Mouse (Mus musculus) kidney, embryonic 15.5 days (tissue): Measurements from ENCODE around the gene Rptor. TPM values are rescaled to one million over a fixed set of nuclear protein-coding genes. Genes with fewer than 3 reads are reported as not detected.

Source experiments
- ATAC-seq: fragments of 200-750 bp; cut with Nextera tagmentation; replicated peaks from 2 replicates; pipeline ENCODE4 v1.8.0; 2017; ENCODE audit warnings: moderate TSS enrichment; ENCODE audit not compliant: low FRiP score
- H3K27ac ChIP-seq: fragments of 300-500 bp; sonication (generic); 2 replicates; pipeline ENCODE4 v1.5.1; 2015; ENCODE audit warnings: mild to moderate bottlenecking, inconsistent platforms
- H3K27me3 ChIP-seq: fragments of 300-500 bp; sonication (generic); 2 replicates; pipeline ENCODE4 v1.6.1; 2015; ENCODE audit warnings: inconsistent platforms
- H3K36me3 ChIP-seq: fragments of 300-500 bp; sonication (generic); 2 replicates; pipeline ENCODE4 v1.6.1; 2015; ENCODE audit warnings: inconsistent platforms
- H3K4me1 ChIP-seq: fragments of 300-500 bp; sonication (generic); 2 replicates; pipeline ENCODE4 v1.6.1; 2015; ENCODE audit warnings: inconsistent platforms
- H3K4me2 ChIP-seq: fragments of 300-500 bp; sonication (generic); 2 replicates; pipeline ENCODE4 v1.6.1; 2015; ENCODE audit warnings: moderate library complexity, mild to moderate bottlenecking, inconsistent platforms
- H3K4me3 ChIP-seq: fragments of 300-500 bp; sonication (generic); replicated peaks from 2 replicates; pipeline ENCODE4 v1.5.1; 2015; ENCODE audit warnings: mild to moderate bottlenecking, inconsistent platforms
- H3K9ac ChIP-seq: fragments of 300-500 bp; sonication (generic); 2 replicates; pipeline ENCODE4 v1.6.1; 2015; ENCODE audit warnings: mild to moderate bottlenecking, inconsistent platforms
- H3K9me3 ChIP-seq: fragments of 300-500 bp; sonication (generic); replicated peaks from 2 replicates; pipeline ENCODE4 v1.6.1; 2016; ENCODE audit warnings: inconsistent platforms
- WGBS: fragments of 180-500 bp; shearing (Covaris S2); methylation state at CpG from one replicate; pipeline ENCODE4 v1.1.7; 2015; ENCODE audit warnings: mixed read lengths; 5-methylcytosine and 5-hydroxymethylcytosine counted together
- polyA plus RNA-seq: library from polyadenylated mRNA; unstranded; fragments of >200 nt; fragmentation: Nextera tagmentation; extraction: Ambion mirVana; gene quantifications from 2 replicates; pipeline ENCODE4 v1.2.1, GENCODE M21; 2015

Gene Rptor
- polyA plus RNA-seq, 1 experiment from 2014 or later = 13.1 TPM

DNA sequence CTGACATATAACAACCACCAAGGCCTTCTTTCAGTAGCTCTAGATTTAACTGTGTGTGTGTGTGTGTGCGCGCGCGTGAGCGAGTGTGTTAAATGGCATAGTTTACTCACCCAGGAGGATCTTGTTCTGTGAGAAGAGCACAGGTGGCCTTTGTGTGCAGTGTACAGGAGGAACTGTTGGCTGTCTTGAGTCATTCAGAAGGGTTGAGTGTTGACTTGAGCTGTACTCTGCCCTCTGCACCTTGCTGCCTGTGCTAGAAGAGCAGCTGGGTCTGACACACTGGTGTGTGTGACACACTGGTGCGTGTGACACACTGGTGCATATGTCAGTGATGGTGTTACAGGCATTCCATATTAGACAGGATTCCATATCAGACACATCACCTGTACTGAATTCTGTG, 8.8 kb downstream of the Rptor start:
- Histone ChIP-seq H3K36me3 (peaks cover 19% of the 10 kb centered on the region), H3K27me3 (no peaks in the 10 kb centered on the region), H3K4me2 (no peak overlapping the region), H3K27ac (no peak overlapping the region), H3K4me1 (no peaks in the 10 kb centered on the region), H3K9ac (no peak overlapping the region), H3K9me3 (no peaks in the 10 kb centered on the region), H3K4me3 (no peak overlapping the region)
- 96% methylated on average over 6 of the region's 6 CpGs for WGBS
- ATAC-seq = no peak

DNA sequence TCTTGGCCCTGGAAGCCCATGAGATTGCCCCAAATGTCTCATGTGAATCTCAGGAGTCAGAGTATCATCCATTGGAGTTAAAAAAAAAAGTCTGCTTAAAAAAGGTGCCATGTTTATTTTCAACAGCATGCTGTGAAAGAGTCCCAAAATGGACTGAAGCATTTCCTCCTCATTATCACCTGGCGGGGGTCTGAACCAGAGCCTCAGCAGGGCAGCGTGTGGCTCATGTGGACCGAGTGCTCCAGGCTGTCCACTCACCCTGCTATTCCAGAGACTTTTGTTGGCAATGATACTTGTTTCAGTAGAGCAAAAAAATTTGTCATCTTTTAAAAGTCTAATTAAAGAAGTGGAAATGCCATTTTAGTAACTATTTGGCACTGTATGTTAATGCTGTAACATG, 9.5 kb downstream of the Rptor start:
- Histone ChIP-seq H3K27me3 (no peaks in the 10 kb centered on the region), H3K9me3 (no peaks in the 10 kb centered on the region), H3K4me2 (no peak overlapping the region), H3K4me1 (no peaks in the 10 kb centered on the region), H3K4me3 (no peak overlapping the region), H3K36me3 (peaks cover 17% of the 10 kb centered on the region), H3K9ac (no peak overlapping the region), H3K27ac (no peak overlapping the region)
- no peak for ATAC-seq
- WGBS = 86% methylated on average over 3 of the region's 3 CpGs

GRCm38 (mm10) chr11:119615087-119615486, 12.4 kb downstream of the Rptor start:
- WGBS = 88% methylated on average over 7 of the region's 7 CpGs
- no peak for ATAC-seq
- H3K27me3 ChIP-seq = no peaks in the 10 kb centered on the region
- H3K4me1 ChIP-seq = peaks cover under 1% of the 10 kb centered on the region
- no peak overlapping the region for H3K4me2 ChIP-seq
- no peaks in the 10 kb centered on the region for H3K9me3 ChIP-seq
- H3K4me3 ChIP-seq = no peak overlapping the region
- H3K36me3 ChIP-seq = no peaks in the 10 kb centered on the region
- H3K27ac ChIP-seq = no peak overlapping the region
- no peak overlapping the region for H3K9ac ChIP-seq

- no peak overlapping the region for H3K4me3 ChIP-seq
- no peak overlapping the region for H3K4me2 ChIP-seq
- H3K9me3 ChIP-seq = no peaks in the 10 kb centered on the region
- no peaks in the 10 kb centered on the region for H3K36me3 ChIP-seq
- no peak for ATAC-seq
- no peaks in the 10 kb centered on the region for H3K27me3 ChIP-seq
- H3K27ac ChIP-seq = no peak overlapping the region
- H3K9ac ChIP-seq = no peak overlapping the region
- 65% methylated on average over 5 of the region's 5 CpGs for WGBS
- peaks cover 21% of the 10 kb centered on the region for H3K4me1 ChIP-seq
These were observed 16.1 kb downstream of the Rptor start for GRCm38 (mm10) chr11:119618763-119619162.

DNA sequence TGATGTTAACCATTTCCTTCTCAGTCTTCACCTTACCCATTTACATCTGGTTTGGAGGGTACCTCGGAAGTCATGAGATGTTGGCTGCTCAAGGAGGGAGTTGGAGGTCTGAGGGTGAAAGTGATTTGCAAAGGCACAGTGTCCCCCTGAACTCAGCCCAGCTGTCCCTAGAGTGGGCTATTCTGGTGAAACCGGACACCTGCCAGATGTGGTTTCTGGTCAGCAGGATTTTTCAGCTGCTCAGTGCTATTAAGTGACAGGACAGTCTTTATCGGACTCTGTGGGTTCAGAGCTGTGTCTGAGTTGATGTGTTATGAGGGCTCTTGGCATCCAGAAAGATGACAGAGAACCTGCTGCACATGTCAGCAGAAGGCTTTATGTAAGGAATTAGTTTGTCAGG, 18.6 kb downstream of the Rptor start:
- H3K27ac ChIP-seq = no peak overlapping the region
- ATAC-seq = no peak
- no peaks in the 10 kb centered on the region for H3K27me3 ChIP-seq
- no peak overlapping the region for H3K4me3 ChIP-seq
- no peak overlapping the region for H3K9ac ChIP-seq
- 33% methylated on average over 3 of the region's 3 CpGs for WGBS
- no peaks in the 10 kb centered on the region for H3K9me3 ChIP-seq
- H3K4me2 ChIP-seq = no peak overlapping the region
- H3K4me1 ChIP-seq = peaks cover 38% of the 10 kb centered on the region
- H3K36me3 ChIP-seq = no peaks in the 10 kb centered on the region

DNA sequence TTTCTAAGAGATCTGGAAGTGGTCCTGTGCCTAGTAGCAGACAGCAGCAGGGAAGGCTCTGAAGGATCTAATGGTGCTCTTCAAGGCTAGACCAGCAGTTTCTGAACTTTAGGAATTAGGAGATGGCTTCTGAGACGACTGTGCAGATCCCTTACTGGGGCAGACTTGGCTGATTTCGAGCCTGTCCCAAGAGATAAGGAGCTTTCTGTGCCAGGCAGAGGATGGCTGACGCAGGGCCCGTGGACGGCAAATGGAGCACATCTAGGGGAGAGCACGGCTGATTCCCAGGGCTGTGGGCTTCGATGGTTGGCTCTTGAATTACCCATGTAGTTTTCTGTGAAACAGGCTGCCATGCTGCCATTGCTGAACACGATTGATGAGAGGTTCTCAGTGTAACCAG, 21.1 kb downstream of the Rptor start:
- Histone ChIP-seq H3K4me1 (peaks cover 38% of the 10 kb centered on the region), H3K27me3 (no peaks in the 10 kb centered on the region), H3K27ac (no peak overlapping the region), H3K36me3 (no peaks in the 10 kb centered on the region), H3K4me2 (no peak overlapping the region), H3K9ac (no peak overlapping the region), H3K4me3 (no peak overlapping the region), H3K9me3 (no peaks in the 10 kb centered on the region)
- WGBS = 83% methylated on average over 8 of the region's 8 CpGs
- no peak for ATAC-seq

DNA sequence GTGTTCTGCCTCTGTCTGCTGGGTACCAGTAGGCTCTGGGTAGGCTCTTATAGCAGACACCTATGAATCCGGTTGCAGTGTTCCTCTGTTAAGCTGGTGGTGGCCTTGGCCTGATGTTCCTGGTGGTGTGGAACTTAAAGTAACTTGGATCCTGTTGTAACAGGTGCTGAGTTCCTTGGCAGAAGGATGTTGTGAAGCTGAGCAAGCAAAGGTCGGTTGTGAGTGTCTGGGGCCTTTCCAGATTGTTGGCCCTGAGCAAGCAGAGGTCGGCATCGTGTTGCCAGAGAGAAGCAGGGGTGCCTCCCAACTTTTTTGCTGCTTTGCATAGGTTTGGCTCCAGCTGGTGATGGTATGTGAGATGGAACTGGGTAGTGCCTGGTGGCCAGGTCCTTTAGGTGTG, 21.7 kb downstream of the Rptor start:
- H3K4me3 ChIP-seq = no peak overlapping the region
- H3K27ac ChIP-seq = no peak overlapping the region
- 52% methylated on average over 4 of the region's 4 CpGs for WGBS
- no peak for ATAC-seq
- H3K9ac ChIP-seq = no peak overlapping the region
- no peaks in the 10 kb centered on the region for H3K27me3 ChIP-seq
- H3K4me2 ChIP-seq = no peak overlapping the region
- no peaks in the 10 kb centered on the region for H3K9me3 ChIP-seq
- peaks cover 41% of the 10 kb centered on the region for H3K4me1 ChIP-seq
- no peaks in the 10 kb centered on the region for H3K36me3 ChIP-seq

GRCm38 (mm10) chr11:119624955-119625354, 22.2 kb downstream of the Rptor start:
- Histone ChIP-seq H3K4me3 (no peak overlapping the region), H3K9me3 (no peaks in the 10 kb centered on the region), H3K36me3 (no peaks in the 10 kb centered on the region), H3K27ac (no peak overlapping the region), H3K27me3 (no peaks in the 10 kb centered on the region), H3K9ac (no peak overlapping the region), H3K4me1 (peaks cover 46% of the 10 kb centered on the region), H3K4me2 (no peak overlapping the region)
- no peak for ATAC-seq
- 29% methylated on average over 3 of the region's 3 CpGs for WGBS

GRCm38 (mm10) chr11:119625476-119625875, 22.8 kb downstream of the Rptor start:
- no peak for ATAC-seq
- Histone ChIP-seq H3K9ac (no peak overlapping the region), H3K27me3 (no peaks in the 10 kb centered on the region), H3K4me1 (peaks cover 45% of the 10 kb centered on the region), H3K27ac (no peak overlapping the region), H3K4me3 (no peak overlapping the region), H3K4me2 (no peak overlapping the region), H3K9me3 (no peaks in the 10 kb centered on the region), H3K36me3 (no peaks in the 10 kb centered on the region)
- WGBS = 67% methylated on average over 6 of the region's 6 CpGs

DNA sequence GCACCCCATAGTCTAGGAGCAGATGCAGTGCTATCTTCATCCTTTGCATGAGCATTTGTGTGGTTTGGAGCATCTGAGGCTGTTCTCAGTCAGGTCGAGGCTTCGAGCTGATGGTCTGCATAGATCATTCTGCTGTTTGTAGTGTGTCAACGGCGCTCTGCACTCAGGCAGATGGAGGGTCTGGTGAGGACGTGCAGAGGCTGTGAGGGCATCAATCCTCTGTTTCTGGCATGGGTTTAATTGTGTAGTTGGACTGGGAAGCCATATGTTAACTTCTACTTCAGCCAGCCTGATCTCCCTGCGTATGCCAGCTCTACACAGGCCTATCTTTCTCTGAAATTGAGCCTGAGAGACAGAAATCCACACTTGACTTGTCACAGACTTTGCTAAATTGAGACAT, 23.2 kb downstream of the Rptor start:
- Histone ChIP-seq H3K9me3 (no peaks in the 10 kb centered on the region), H3K36me3 (no peaks in the 10 kb centered on the region), H3K27ac (no peak overlapping the region), H3K4me1 (peaks cover 41% of the 10 kb centered on the region), H3K9ac (no peak overlapping the region), H3K4me3 (no peak overlapping the region), H3K4me2 (no peak overlapping the region), H3K27me3 (no peaks in the 10 kb centered on the region)
- 34% methylated on average over 6 of the region's 6 CpGs for WGBS
- ATAC-seq = no peak

DNA sequence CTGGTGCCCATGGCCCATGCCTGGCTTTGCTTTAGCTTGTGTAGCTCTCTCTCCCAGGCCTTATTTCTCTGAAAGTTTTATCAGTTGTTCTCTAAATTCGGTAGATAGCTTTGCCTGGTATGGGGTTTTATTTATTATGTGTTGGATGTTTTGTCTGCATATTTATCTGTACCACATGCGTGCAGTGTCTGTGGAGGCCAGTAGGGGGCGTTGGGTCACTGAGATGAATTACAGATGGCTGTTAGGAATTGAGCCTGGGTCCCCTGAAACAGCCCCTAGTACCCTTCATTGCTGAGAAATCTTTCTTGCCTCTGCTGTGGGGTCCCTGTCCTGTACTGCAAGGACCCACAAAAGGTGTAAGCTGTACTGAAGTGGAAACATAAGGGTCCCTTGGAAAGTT, 24.5 kb downstream of the Rptor start:
- Histone ChIP-seq H3K4me1 (peaks cover 35% of the 10 kb centered on the region), H3K9me3 (no peaks in the 10 kb centered on the region), H3K27me3 (no peaks in the 10 kb centered on the region), H3K4me3 (no peak overlapping the region), H3K9ac (no peak overlapping the region), H3K4me2 (no peak overlapping the region), H3K36me3 (no peaks in the 10 kb centered on the region), H3K27ac (no peak overlapping the region)
- 66% methylated on average over 3 of the region's 3 CpGs for WGBS
- ATAC-seq = no peak

GRCm38 (mm10) chr11:119629072-119629471, 26.4 kb downstream of the Rptor start:
- Histone ChIP-seq H3K27ac (no peak overlapping the region), H3K9me3 (no peaks in the 10 kb centered on the region), H3K9ac (no peak overlapping the region), H3K36me3 (no peaks in the 10 kb centered on the region), H3K4me3 (no peak overlapping the region), H3K27me3 (no peaks in the 10 kb centered on the region), H3K4me1 (peaks cover 35% of the 10 kb centered on the region), H3K4me2 (no peak overlapping the region)
- WGBS = 71% methylated on average over 3 of the region's 3 CpGs
- ATAC-seq = no peak

GRCm38 (mm10) chr11:119630329-119630728, 27.6 kb downstream of the Rptor start:
- H3K27ac ChIP-seq = no peak overlapping the region
- 79% methylated on average over 5 of the region's 5 CpGs for WGBS
- H3K4me3 ChIP-seq = no peak overlapping the region
- H3K9me3 ChIP-seq = no peaks in the 10 kb centered on the region
- H3K4me1 ChIP-seq = peaks cover 25% of the 10 kb centered on the region
- no peak overlapping the region for H3K9ac ChIP-seq
- no peak overlapping the region for H3K4me2 ChIP-seq
- no peak for ATAC-seq
- no peaks in the 10 kb centered on the region for H3K27me3 ChIP-seq
- no peaks in the 10 kb centered on the region for H3K36me3 ChIP-seq
